8 mouse cellular contexts compared by ENCODE assay signal in the genomic region with DNA sequence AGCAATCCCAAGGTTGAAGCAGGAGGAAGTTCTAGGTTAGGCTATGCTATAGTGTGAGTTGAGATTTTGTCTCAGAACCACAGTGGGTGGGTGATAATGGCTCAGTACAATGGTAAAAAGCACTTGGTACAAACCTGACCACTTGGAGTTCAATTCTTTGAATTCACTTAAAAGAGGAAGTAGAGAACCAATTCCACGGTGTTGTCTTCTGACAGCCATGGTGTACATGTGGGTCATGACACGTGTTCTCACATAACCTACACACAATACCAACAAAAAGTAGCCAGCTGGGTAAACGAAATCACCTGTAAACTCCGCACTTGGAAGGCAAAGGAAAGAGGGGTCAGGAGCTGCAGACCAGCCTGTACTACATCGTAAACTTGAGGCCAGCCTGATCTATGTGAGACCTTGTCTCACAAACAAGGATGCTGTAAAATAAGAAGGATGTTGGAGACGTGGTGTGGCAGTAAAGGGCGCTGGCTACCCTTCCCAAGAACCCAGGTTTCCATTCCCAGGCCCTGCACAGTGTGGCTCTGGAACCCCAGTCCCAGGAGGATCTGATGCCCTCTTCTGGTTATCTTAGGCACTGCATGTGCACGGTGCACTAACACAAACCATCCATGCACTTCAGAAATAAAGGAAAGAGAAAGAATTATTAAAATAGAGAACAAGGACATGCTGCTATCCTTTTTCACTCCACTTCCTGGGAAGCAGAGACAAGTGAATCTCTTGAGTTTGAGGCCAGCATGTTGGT. TPM values are rescaled to one million over a fixed set of nuclear protein-coding genes. Genes with fewer than 3 reads are reported as not detected.
DNase-seq lines count a peak whose midpoint lies in the region; ATAC-seq lines count a peak whose summit lies in the region.

No protein-coding gene starts in this region.

- 48% methylated on average over 8 of the region's 8 CpGs for WGBS in embryonic facial prominence, embryonic 15.5 days
- 46% methylated on average over 8 of the region's 8 CpGs for WGBS in hindbrain, embryonic 10.5 days
- WGBS in stomach, embryonic 14.5 days, result 47% methylated on average over 8 of the region's 8 CpGs

- no peak overlapping the region for H3K4me3 ChIP-seq in embryonic facial prominence, embryonic 15.5 days (replicated peaks)
- no peak overlapping the region for H3K4me3 ChIP-seq in hindbrain, embryonic 10.5 days
- no peak overlapping the region for H3K4me3 ChIP-seq in stomach, embryonic 14.5 days (ENCODE audit: low read depth, low read length)

- no peaks in the 10 kb centered on the region for H3K27me3 ChIP-seq in embryonic facial prominence, embryonic 15.5 days
- no peaks in the 10 kb centered on the region for H3K27me3 ChIP-seq in hindbrain, embryonic 10.5 days (ENCODE audit: insufficient read depth, poor library complexity, severe bottlenecking)
- H3K27me3 ChIP-seq in stomach, embryonic 14.5 days (ENCODE audit: control insufficient read depth, insufficient read depth, low read length), result no peaks in the 10 kb centered on the region

- intact Hi-C loops in left cerebral cortex, postnatal 4 days (cut with DNase I), result no loop called here

- DNase-seq in ovary, postnatal 36 days (ENCODE audit: low spot score), result peak; percentile 40
- no peak for DNase-seq in ovary, postnatal 10 days (ENCODE audit: low spot score)
- peak; percentile 71 for DNase-seq in adrenal gland, postnatal 10 days
- DNase-seq in hindbrain, embryonic 10.5 days (ENCODE audit: low spot score), result peak; percentile 57
- DNase-seq in left cerebral cortex, postnatal 4 days, result peak; percentile 46
- DNase-seq in mesoderm, embryonic 11.5 days (ENCODE audit: low read depth, low spot score), result peak; percentile 55

- H3K9me3 ChIP-seq in embryonic facial prominence, embryonic 15.5 days (replicated peaks), result no peaks in the 10 kb centered on the region
- H3K9me3 ChIP-seq in hindbrain, embryonic 10.5 days, result no peaks in the 10 kb centered on the region
- H3K9me3 ChIP-seq in stomach, embryonic 14.5 days (ENCODE audit: control insufficient read depth, low read depth, low read length), result no peaks in the 10 kb centered on the region

- no peaks in the 10 kb centered on the region for H3K4me1 ChIP-seq in embryonic facial prominence, embryonic 15.5 days
- H3K4me1 ChIP-seq in hindbrain, embryonic 10.5 days (replicated peaks), result no peaks in the 10 kb centered on the region
- no peaks in the 10 kb centered on the region for H3K4me1 ChIP-seq in stomach, embryonic 14.5 days (ENCODE audit: control insufficient read depth, insufficient read depth, low read length)

- no peak overlapping the region for H3K4me2 ChIP-seq in embryonic facial prominence, embryonic 15.5 days (replicated peaks)
- no peak overlapping the region for H3K4me2 ChIP-seq in stomach, embryonic 14.5 days (replicated peaks; ENCODE audit: low read depth, low read length)

- H3K9ac ChIP-seq in embryonic facial prominence, embryonic 15.5 days, result no peak overlapping the region
- no peak overlapping the region for H3K9ac ChIP-seq in stomach, embryonic 14.5 days (replicated peaks; ENCODE audit: low read depth, low read length)

- H3K27ac ChIP-seq in embryonic facial prominence, embryonic 15.5 days (replicated peaks), result no peak overlapping the region
- H3K27ac ChIP-seq in hindbrain, embryonic 10.5 days, result no peak overlapping the region
- no peak overlapping the region for H3K27ac ChIP-seq in stomach, embryonic 14.5 days (ENCODE audit: low read length)

- 0 out of 2 replicates have a peak, but pooled peaks cover 5% of the 10 kb centered on the region for H3K36me3 ChIP-seq in embryonic facial prominence, embryonic 15.5 days
- H3K36me3 ChIP-seq in hindbrain, embryonic 10.5 days, result peaks cover 30% of the 10 kb centered on the region
- H3K36me3 ChIP-seq in stomach, embryonic 14.5 days (ENCODE audit: control insufficient read depth, insufficient read depth, low read length), result peaks cover 5% of the 10 kb centered on the region; the same call in 1 of the 2 replicates

- peak; percentile 51; the same call in 1 of the 2 replicates for ATAC-seq in embryonic facial prominence, embryonic 15.5 days (ENCODE audit: insufficient number of reproducible peaks, low FRiP score, low TSS enrichment, low read depth)
- peak; percentile 33; the same call in 1 of the 2 replicates for ATAC-seq in stomach, embryonic 14.5 days (ENCODE audit: insufficient number of reproducible peaks, insufficient read depth, low FRiP score, low read depth)

RNA-seq across cellular contexts. Expression of gene Gripap1, which starts 13.1 kb away (rescaled TPM):
- 10 to 100 TPM; 34.2 to 48.2 TPM for total RNA-seq in adrenal gland, postnatal 10 days (2021)
- 46.2 and 46.7 TPM in 2 replicates for polyA plus RNA-seq in embryonic facial prominence, embryonic 15.5 days (2015; fragmentation: Nextera tagmentation; extraction: Ambion mirVana)
- 45.3 and 47.8 TPM in 2 replicates for polyA plus RNA-seq in hindbrain, embryonic 10.5 days (2016; fragmentation: Nextera tagmentation; extraction: Ambion mirVana)
- total RNA-seq in left cerebral cortex, postnatal 4 days (2021), result 10 to 100 TPM; 79.8 to 81.2 TPM
- 35.7 and 41.8 TPM in 2 replicates for polyA plus RNA-seq in stomach, embryonic 14.5 days (2014; fragmentation: Nextera tagmentation; extraction: Ambion mirVana)

RNA-seq across cellular contexts. Expression of gene Tfe3, which starts 14.1 kb away (rescaled TPM):
- total RNA-seq in adrenal gland, postnatal 10 days (2021), result 10 to 100 TPM; 35.7 to 39.3 TPM
- 32.8 and 35.9 TPM in 2 replicates for polyA plus RNA-seq in embryonic facial prominence, embryonic 15.5 days (2015; fragmentation: Nextera tagmentation; extraction: Ambion mirVana)
- 31.7 and 36.5 TPM in 2 replicates for polyA plus RNA-seq in hindbrain, embryonic 10.5 days (2016; fragmentation: Nextera tagmentation; extraction: Ambion mirVana)
- 10 to 100 TPM; 24.0 to 29.0 TPM for total RNA-seq in left cerebral cortex, postnatal 4 days (2021)
- 20.9 and 22.3 TPM in 2 replicates for polyA plus RNA-seq in stomach, embryonic 14.5 days (2014; fragmentation: Nextera tagmentation; extraction: Ambion mirVana)

RNA-seq across cellular contexts. Expression of gene Ccdc120, which starts 25.8 kb away (rescaled TPM):
- 1 to 10 TPM; 5.2 to 6.9 TPM for total RNA-seq in adrenal gland, postnatal 10 days (2021)
- polyA plus RNA-seq in embryonic facial prominence, embryonic 15.5 days (2015; fragmentation: Nextera tagmentation; extraction: Ambion mirVana), result 17.2 and 22.1 TPM in 2 replicates
- 18.7 and 22.9 TPM in 2 replicates for polyA plus RNA-seq in hindbrain, embryonic 10.5 days (2016; fragmentation: Nextera tagmentation; extraction: Ambion mirVana)
- total RNA-seq in left cerebral cortex, postnatal 4 days (2021), result 10 to 100 TPM; 56.2 to 65.4 TPM
- 18.5 and 24.6 TPM in 2 replicates for polyA plus RNA-seq in stomach, embryonic 14.5 days (2014; fragmentation: Nextera tagmentation; extraction: Ambion mirVana)

RNA-seq across cellular contexts. Expression of gene Kcnd1, which starts 45.6 kb away (rescaled TPM):
- 1 to 10 TPM; 1.2 to 2.1 TPM for total RNA-seq in adrenal gland, postnatal 10 days (2021)
- 1.8 and 1.9 TPM in 2 replicates for polyA plus RNA-seq in embryonic facial prominence, embryonic 15.5 days (2015; fragmentation: Nextera tagmentation; extraction: Ambion mirVana)
- polyA plus RNA-seq in hindbrain, embryonic 10.5 days (2016; fragmentation: Nextera tagmentation; extraction: Ambion mirVana), result 1.4 and 2.2 TPM in 2 replicates
- total RNA-seq in left cerebral cortex, postnatal 4 days (2021), result 10 to 100 TPM; 10.9 to 12.9 TPM
- polyA plus RNA-seq in stomach, embryonic 14.5 days (2014; fragmentation: Nextera tagmentation; extraction: Ambion mirVana), result 2.8 and 2.9 TPM in 2 replicates

RNA-seq across cellular contexts. Expression of gene Praf2, which starts 48.3 kb away (rescaled TPM):
- 10 to 100 TPM; 12.3 to 13.9 TPM for total RNA-seq in adrenal gland, postnatal 10 days (2021)
- polyA plus RNA-seq in embryonic facial prominence, embryonic 15.5 days (2015; fragmentation: Nextera tagmentation; extraction: Ambion mirVana), result 73.5 and 74.7 TPM in 2 replicates
- polyA plus RNA-seq in hindbrain, embryonic 10.5 days (2016; fragmentation: Nextera tagmentation; extraction: Ambion mirVana), result 78.2 and 101 TPM in 2 replicates
- 10 to 100 TPM; 70.0 to 84.0 TPM for total RNA-seq in left cerebral cortex, postnatal 4 days (2021)
- polyA plus RNA-seq in stomach, embryonic 14.5 days (2014; fragmentation: Nextera tagmentation; extraction: Ambion mirVana), result 91.5 and 95.7 TPM in 2 replicates
